23 mouse cellular contexts compared by ENCODE assay signal in genomic region chr1:152917626-152918025, GRCm38 (mm10). TPM values are rescaled to one million over a fixed set of nuclear protein-coding genes. Genes with fewer than 3 reads are reported as not detected.
DNase-seq lines count a peak whose midpoint lies in the region; ATAC-seq and TF ChIP-seq lines count a peak whose summit lies in the region.
"Had no signal": no experiment of that assay in that cellular context is flagged by ENCODE, and none has a peak within 500 bp of the region (broad histone marks: within the 10 kb centered on the region; RNA-seq: fewer than 3 reads in every experiment).

No protein-coding gene starts in this region.

- H3K27ac ChIP-seq in heart, embryonic 10.5 days: no peak overlapping the region
- H3K27ac ChIP-seq in ES-Bruce4 (ENCODE audit: insufficient read depth, low read length) (peak overlapping the region; percentile 91), ES-E14 (ENCODE audit: insufficient read depth, low read depth, low read length, poor library complexity, severe bottlenecking) (peak overlapping the region; percentile 87; the same call in 1 of the 2 replicates)
- H3K27ac ChIP-seq: embryonic facial prominence, embryonic 10.5 days; embryonic facial prominence, embryonic 12.5 days; forebrain, embryonic 13.5 days; forebrain, embryonic 15.5 days had no signal

- DNase-seq in heart, embryonic 10.5 days (ENCODE audit: low spot score): peak; percentile 56
- no peak for DNase-seq in heart, postnatal 4 days
- DNase-seq in ES-E14 (ENCODE audit: low read depth, low spot score): no peak
- DNase-seq in ZHBTc4 (ENCODE audit: low read depth, low spot score): peak; percentile 63
- DNase-seq in gastrocnemius, postnatal 14 days: no peak
- DNase-seq: adrenal gland, adult 8-10 months; adrenal gland, postnatal 14 days; adrenal gland, postnatal 36 days; B cell, adult 2 months; cerebellum, adult 11-12 months; cerebellum, adult 2 months; cerebellum, adult 9-10 months; cerebellum, postnatal 10 days; cerebellum, postnatal 25 days; forebrain, postnatal 0 days had no signal

- no peaks in the 10 kb centered on the region for H3K36me3 ChIP-seq in heart, embryonic 10.5 days
- H3K36me3 ChIP-seq in ES-Bruce4 (ENCODE audit: control insufficient read depth, insufficient read depth, low read length, poor library complexity, severe bottlenecking) (no peaks in the 10 kb centered on the region), ES-E14 (ENCODE audit: control insufficient read depth, insufficient read depth, low read length, poor library complexity, severe bottlenecking) (no peaks in the 10 kb centered on the region)
- H3K36me3 ChIP-seq: embryonic facial prominence, embryonic 10.5 days; embryonic facial prominence, embryonic 12.5 days; forebrain, embryonic 15.5 days had no signal

- no peak overlapping the region for H3K9ac ChIP-seq in ES-Bruce4 (ENCODE audit: low read depth, poor library complexity, severe bottlenecking)
- H3K9ac ChIP-seq in ES-E14 (ENCODE audit: insufficient read depth, low read depth, low read length, poor library complexity, severe bottlenecking): no peak overlapping the region
- H3K9ac ChIP-seq: embryonic facial prominence, embryonic 12.5 days; forebrain, embryonic 13.5 days; forebrain, embryonic 15.5 days; forebrain, postnatal 0 days had no signal

- H3K4me3 ChIP-seq in heart, embryonic 10.5 days: no peak overlapping the region
- no peak overlapping the region for H3K4me3 ChIP-seq in ES-Bruce4 (ENCODE audit: low read depth, low read length)
- no peak overlapping the region for H3K4me3 ChIP-seq in ES-E14 (ENCODE audit: insufficient read depth in 1 of 2, low read depth in 1 of 2, low read length in 2 of 2, poor library complexity in 1 of 2, severe bottlenecking in 1 of 2)
- H3K4me3 ChIP-seq: embryonic facial prominence, embryonic 10.5 days; embryonic facial prominence, embryonic 12.5 days; forebrain, embryonic 13.5 days; forebrain, embryonic 15.5 days had no signal

- TF ChIP-seq CTCF in ES-Bruce4 (IDR thresholded peaks at IDR 0.05; ENCODE audit: low read depth, low read length): no peak

- no peaks in the 10 kb centered on the region for H3K9me3 ChIP-seq in heart, embryonic 10.5 days
- H3K9me3 ChIP-seq in ES-Bruce4 (replicated peaks; ENCODE audit: control insufficient read depth, insufficient read depth, low read length, poor library complexity, severe bottlenecking) (no peaks in the 10 kb centered on the region), ES-E14 (ENCODE audit: control insufficient read depth, insufficient read depth, low read depth, low read length) (no peaks in the 10 kb centered on the region)
- H3K9me3 ChIP-seq: embryonic facial prominence, embryonic 10.5 days; embryonic facial prominence, embryonic 12.5 days; forebrain, embryonic 13.5 days; forebrain, embryonic 15.5 days had no signal

- no peak for TF ChIP-seq POLR2A in ES-Bruce4 (IDR thresholded peaks at IDR 0.05; ENCODE audit: insufficient read depth, low read length)

- WGBS in heart, embryonic 10.5 days: 77% methylated on average over 4 of the region's 4 CpGs

- TF ChIP-seq EP300 in ES-Bruce4 (IDR thresholded peaks at IDR 0.05; ENCODE audit: insufficient read depth, low read depth, low read length): peak; percentile 98

- H3K4me1 ChIP-seq in heart, embryonic 10.5 days: peaks cover 7% of the 10 kb centered on the region; the same call in 1 of the 2 replicates
- no peaks in the 10 kb centered on the region for H3K4me1 ChIP-seq in ES-Bruce4 (ENCODE audit: control insufficient read depth, insufficient read depth, low read length)
- peaks cover 14 to 19% of the 10 kb centered on the region in 2 experiments for H3K4me1 ChIP-seq in ES-E14 (ENCODE audit: control insufficient read depth in 2 of 2, insufficient read depth in 2 of 2, low read length in 2 of 2, poor library complexity in 1 of 2)
- H3K4me1 ChIP-seq: embryonic facial prominence, embryonic 10.5 days; embryonic facial prominence, embryonic 12.5 days; forebrain, embryonic 15.5 days had no signal

- intact Hi-C loops in gastrocnemius, postnatal 14 days (cut with DNase I; ENCODE audit: low total_unique reads): no loop called here

- in situ Hi-C loops in ES-E14 (cut with MboI; ENCODE audit: low sequenced_read_pairs in 2 of 2, unreplicated experiment in 2 of 2): no loop called here

- no peaks in the 10 kb centered on the region for H3K27me3 ChIP-seq in heart, embryonic 10.5 days (ENCODE audit: insufficient read depth, poor library complexity, severe bottlenecking)
- no peaks in the 10 kb centered on the region for H3K27me3 ChIP-seq in ES-Bruce4 (ENCODE audit: control insufficient read depth, insufficient read depth, low read length, poor library complexity, severe bottlenecking)
- H3K27me3 ChIP-seq: CH12.LX; embryonic facial prominence, embryonic 12.5 days; forebrain, embryonic 13.5 days; forebrain, embryonic 15.5 days had no signal

- no peak for ATAC-seq in activated CD4-positive, CD25-positive, alpha-beta regulatory T cell, adult 4 months
- ATAC-seq: CD4-positive, CD25-positive, alpha-beta regulatory T cell, adult 4 months; forebrain, embryonic 13.5 days; forebrain, embryonic 15.5 days; forebrain, postnatal 0 days had no signal

TF ChIP-seq in ES-E14, 5 proteins besides CTCF, POLR2A, EP300 and RAD21:
- TF ChIP-seq MAFK (IDR thresholded peaks at IDR 0.05; ENCODE audit: insufficient read depth, low read depth, low read length): 0 out of 2 replicates have a peak, but pooled peaks have one; percentile 7
- no peak for TF ChIP-seq CHD2 (IDR thresholded peaks at IDR 0.05; ENCODE audit: low read depth, low read length)

RNA-seq across cellular contexts. Expression of gene Smg7, which starts 15.2 kb away (rescaled TPM):
- polyA plus RNA-seq in heart, embryonic 10.5 days (2016; fragmentation: Nextera tagmentation; extraction: Ambion mirVana): 25.9 and 30.0 TPM in 2 replicates
- total RNA-seq in heart, postnatal 4 days (2021): 10 to 100 TPM; 49.7 to 54.8 TPM
- 144 and 156 TPM in 2 replicates for polyA plus RNA-seq in ES-Bruce4 (2011; ENCODE audit: insufficient read depth, insufficient read length, low read depth, missing spikeins)
- total RNA-seq in ES-E14 (2012; rRNA removed): 86.7 and 88.4 TPM in 2 replicates
- 10 to 100 TPM; 33.9 to 34.4 TPM for total RNA-seq in gastrocnemius, postnatal 14 days (2021)
- 10 to 100 TPM; 35.3 to 38.1 TPM for polyA plus RNA-seq in activated CD4-positive, CD25-positive, alpha-beta regulatory T cell, adult 4 months (2017; shearing (Covaris generic))

RNA-seq across cellular contexts. Expression of gene Nmnat2, which starts 37.2 kb away (rescaled TPM):
- polyA plus RNA-seq in heart, embryonic 10.5 days (2016; fragmentation: Nextera tagmentation; extraction: Ambion mirVana): 0.28 and 1.0 TPM in 2 replicates
- total RNA-seq in heart, postnatal 4 days (2021): 1 to 10 TPM; 1.2 to 1.5 TPM
- polyA plus RNA-seq in ES-Bruce4 (2011; ENCODE audit: insufficient read depth, insufficient read length, low read depth, missing spikeins): 31.1 and 35.6 TPM in 2 replicates
- total RNA-seq in ES-E14 (2012; rRNA removed): 15.0 and 24.8 TPM in 2 replicates
- total RNA-seq in gastrocnemius, postnatal 14 days (2021): 1 to 10 TPM in 1 of 2 experiments, under 1 TPM in 1; 0.51 to 1.1 TPM
- polyA plus RNA-seq in activated CD4-positive, CD25-positive, alpha-beta regulatory T cell, adult 4 months (2017; shearing (Covaris generic)): 1 to 10 TPM; 1.4 to 2.0 TPM

Comparison
In these comparisons a context has a peak if more than half of its experiments do, and no peak if none do; other contexts are left out.
1. DNase-seq: peak in heart, embryonic 10.5 days (single experiment) and ZHBTc4 (single experiment); none in heart, postnatal 4 days (single experiment), ES-E14 (single experiment) and gastrocnemius, postnatal 14 days (single experiment).